Comparison of ENCODE assay signal across 9 mouse cellular contexts in the genomic region with DNA sequence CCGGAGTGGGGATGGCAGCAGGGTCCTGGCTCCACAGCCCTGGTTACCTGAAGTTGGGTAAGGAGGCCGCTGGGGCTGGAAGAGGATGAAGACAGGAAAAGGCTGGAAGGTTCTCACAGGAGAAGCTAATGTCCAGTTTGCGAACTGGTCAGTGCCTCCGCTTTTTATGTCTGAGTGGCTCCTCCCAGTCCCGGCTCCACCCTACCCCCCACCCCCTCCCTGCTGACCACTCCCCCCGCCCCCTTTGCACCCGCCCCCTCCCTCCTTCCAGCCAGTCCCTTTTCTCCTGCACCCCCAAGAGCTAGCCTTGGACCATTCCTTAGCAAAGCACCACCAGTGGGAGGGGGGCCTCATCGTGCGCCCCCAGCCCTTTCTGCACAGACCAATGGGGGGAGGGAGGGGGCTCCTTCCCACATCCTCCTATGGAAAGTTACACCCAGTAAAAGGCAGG. TPM values are rescaled to one million over a fixed set of nuclear protein-coding genes. Genes with fewer than 3 reads are reported as not detected.
DNase-seq lines count a peak whose midpoint lies in the region; ATAC-seq lines count a peak whose summit lies in the region.
"Had no signal": no experiment of that assay in that cellular context is flagged by ENCODE, and none has a peak within 500 bp of the region (broad histone marks: within the 10 kb centered on the region; RNA-seq: fewer than 3 reads in every experiment).

No protein-coding gene starts in this region.

- no peaks in the 10 kb centered on the region for H3K9me3 ChIP-seq in forebrain, embryonic 16.5 days (ENCODE audit: control insufficient read depth, low read length)
- no peaks in the 10 kb centered on the region for H3K9me3 ChIP-seq in intestine, embryonic 16.5 days (ENCODE audit: control insufficient read depth, low read length)
- no peaks in the 10 kb centered on the region for H3K9me3 ChIP-seq in neural tube, embryonic 14.5 days (ENCODE audit: control insufficient read depth, low read length)

- H3K4me2 ChIP-seq in forebrain, embryonic 16.5 days (ENCODE audit: low read length), result no peak overlapping the region
- peak overlapping the region; percentile 76 for H3K4me2 ChIP-seq in intestine, embryonic 16.5 days (ENCODE audit: low read depth, low read length)
- H3K4me2 ChIP-seq in neural tube, embryonic 14.5 days (ENCODE audit: low read depth, low read length), result no peak overlapping the region

- peak; percentile 45 to 59 for DNase-seq in kidney, postnatal 4 days
- DNase-seq in kidney, postnatal 10 days, result no peak
- DNase-seq in adrenal gland, postnatal 10 days, result no peak
- DNase-seq in cerebellum, postnatal 14 days, result no peak

- H3K36me3 ChIP-seq in forebrain, embryonic 16.5 days (ENCODE audit: control insufficient read depth, insufficient read depth), result no peaks in the 10 kb centered on the region
- no peaks in the 10 kb centered on the region for H3K36me3 ChIP-seq in intestine, embryonic 16.5 days (ENCODE audit: control insufficient read depth, insufficient read depth, low read length)
- no peaks in the 10 kb centered on the region for H3K36me3 ChIP-seq in neural tube, embryonic 14.5 days (ENCODE audit: control insufficient read depth, insufficient read depth, low read length)

- WGBS in forebrain, embryonic 16.5 days, result 9% methylated on average over 7 of the region's 9 CpGs
- WGBS in intestine, embryonic 16.5 days, result 9% methylated on average over 7 of the region's 9 CpGs
- 6% methylated on average over 8 of the region's 9 CpGs for WGBS in neural tube, embryonic 14.5 days

- ATAC-seq in forebrain, embryonic 16.5 days, result no peak
- 0 out of 2 replicates have a peak, but pooled peaks have one; percentile 12 for ATAC-seq in intestine, embryonic 16.5 days
- ATAC-seq in neural tube, embryonic 14.5 days (ENCODE audit: low read depth), result no peak
- no peak for ATAC-seq in megakaryocyte, adult 5-6 weeks (ENCODE audit: poor library complexity, severe bottlenecking)

- H3K27ac ChIP-seq in forebrain, embryonic 16.5 days (ENCODE audit: low read length), result no peak overlapping the region
- H3K27ac ChIP-seq in intestine, embryonic 16.5 days (ENCODE audit: low read length), result peak overlapping the region; percentile 80
- no peak overlapping the region for H3K27ac ChIP-seq in neural tube, embryonic 14.5 days (ENCODE audit: low read depth, low read length)

- H3K4me1 ChIP-seq in forebrain, embryonic 16.5 days (replicated peaks; ENCODE audit: control insufficient read depth, insufficient read depth, low read length), result peaks cover 19% of the 10 kb centered on the region
- peaks cover 17% of the 10 kb centered on the region for H3K4me1 ChIP-seq in intestine, embryonic 16.5 days (ENCODE audit: control insufficient read depth, insufficient read depth, low read length)
- H3K4me1 ChIP-seq in neural tube, embryonic 14.5 days (ENCODE audit: control insufficient read depth, insufficient read depth, low read length), result 0 out of 2 replicates have a peak, but pooled peaks cover 11% of the 10 kb centered on the region

- H3K4me3 ChIP-seq in forebrain, embryonic 16.5 days (replicated peaks; ENCODE audit: low read length), result peak overlapping the region; percentile 9; the same call in 1 of the 2 replicates
- peak overlapping the region; percentile 52 for H3K4me3 ChIP-seq in intestine, embryonic 16.5 days (ENCODE audit: low read length)
- H3K4me3 ChIP-seq in neural tube, embryonic 14.5 days (ENCODE audit: low read depth, low read length), result peak overlapping the region; percentile 23; the same call in 1 of the 2 replicates

- no peak overlapping the region for H3K9ac ChIP-seq in forebrain, embryonic 16.5 days (replicated peaks; ENCODE audit: low read depth, low read length)
- H3K9ac ChIP-seq in intestine, embryonic 16.5 days (ENCODE audit: low read depth, low read length), result peak overlapping the region; percentile 73
- H3K9ac ChIP-seq in neural tube, embryonic 14.5 days (replicated peaks; ENCODE audit: low read depth, low read length), result no peak overlapping the region

- H3K27me3 ChIP-seq in forebrain, embryonic 16.5 days (replicated peaks; ENCODE audit: control insufficient read depth, insufficient read depth, low read length), result peaks cover 81% of the 10 kb centered on the region
- peaks cover 56% of the 10 kb centered on the region for H3K27me3 ChIP-seq in intestine, embryonic 16.5 days (replicated peaks; ENCODE audit: control insufficient read depth, insufficient read depth, low read length)
- H3K27me3 ChIP-seq in neural tube, embryonic 14.5 days (ENCODE audit: control insufficient read depth, insufficient read depth, low read length), result peaks cover 51% of the 10 kb centered on the region

RNA-seq across cellular contexts. Expression of a gene that starts 9.2 kb away (rescaled TPM):
- 64.3 and 95.2 TPM in 2 replicates for polyA plus RNA-seq in forebrain, embryonic 16.5 days (2015; fragmentation: Nextera tagmentation; extraction: Ambion mirVana)
- polyA plus RNA-seq in intestine, embryonic 16.5 days (2015; fragmentation: Nextera tagmentation; extraction: Ambion mirVana), result 757 and 778 TPM in 2 replicates
- polyA plus RNA-seq in neural tube, embryonic 14.5 days (2014; fragmentation: Nextera tagmentation; extraction: Ambion mirVana), result 24.6 and 171 TPM in 2 replicates
- total RNA-seq in megakaryocyte, adult 5-6 weeks (2015), result 0.05 TPM in 1 of 2 replicates, not detected in the other
- not detected in 2 replicates for total RNA-seq in megakaryocyte, adult 5-6 weeks (2017)
- 1,000 to 10,000 TPM; 1,376 to 1,421 TPM for total RNA-seq in adrenal gland, postnatal 10 days (2021)

RNA-seq across cellular contexts. Expression of a gene that starts 12.4 kb away (rescaled TPM):
- not detected in 2 replicates for polyA plus RNA-seq in forebrain, embryonic 16.5 days (2015; fragmentation: Nextera tagmentation; extraction: Ambion mirVana)
- 1.1 and 1.9 TPM in 2 replicates for polyA plus RNA-seq in intestine, embryonic 16.5 days (2015; fragmentation: Nextera tagmentation; extraction: Ambion mirVana)
- polyA plus RNA-seq in neural tube, embryonic 14.5 days (2014; fragmentation: Nextera tagmentation; extraction: Ambion mirVana), result not detected in 2 replicates
- total RNA-seq in megakaryocyte, adult 5-6 weeks (2015), result not detected in 2 replicates
- total RNA-seq in megakaryocyte, adult 5-6 weeks (2017), result not detected in 2 replicates
- under 1 TPM in 1 of 2 experiments, not detected in 1; 0.09 TPM for total RNA-seq in adrenal gland, postnatal 10 days (2021)
- polyA plus RNA-seq: urinary bladder, adult 2 months had no signal

Comparison
In these comparisons a context has a peak if more than half of its experiments do, and no peak if none do; other contexts are left out.
1. DNase-seq: peak in kidney, postnatal 4 days (2 of 2); none in kidney, postnatal 10 days (single experiment), adrenal gland, postnatal 10 days (single experiment) and cerebellum, postnatal 14 days (0 of 2).
2. Peak in every context shown above with its lines, with median percentiles within 50 percentile points of each other: H3K4me3 ChIP-seq.